Mouse (Mus musculus) layer of hippocampus, adult 8-10 months (tissue): ENCODE measurements around the gene Ankfy1. TPM values are rescaled to one million over a fixed set of nuclear protein-coding genes. Genes with fewer than 3 reads are reported as not detected.
A peak's percentile ranks its signal among the peaks of the same experiment; 100 is the strongest.
"Not testable (repeated sequence)": the region's sequence is repeated elsewhere in the genome, so short reads cannot be mapped to it uniquely, and the experiment has no call there.

Experiments used
- DNase-seq, 2 experiments: peaks; one replicate each; pipeline ENCODE4 v3.0.0; 2022; ENCODE audit warnings: low spot score in 2 of 2
- total RNA-seq, 4 experiments: library from RNA; stranded (reverse); gene quantifications; 2 replicates each; pipeline ENCODE4 v1.2.4; 2022

The Ankfy1 gene
- total RNA-seq, result 10 to 100 TPM; 35.8 to 46.2 (median 41.8) TPM

DNA sequence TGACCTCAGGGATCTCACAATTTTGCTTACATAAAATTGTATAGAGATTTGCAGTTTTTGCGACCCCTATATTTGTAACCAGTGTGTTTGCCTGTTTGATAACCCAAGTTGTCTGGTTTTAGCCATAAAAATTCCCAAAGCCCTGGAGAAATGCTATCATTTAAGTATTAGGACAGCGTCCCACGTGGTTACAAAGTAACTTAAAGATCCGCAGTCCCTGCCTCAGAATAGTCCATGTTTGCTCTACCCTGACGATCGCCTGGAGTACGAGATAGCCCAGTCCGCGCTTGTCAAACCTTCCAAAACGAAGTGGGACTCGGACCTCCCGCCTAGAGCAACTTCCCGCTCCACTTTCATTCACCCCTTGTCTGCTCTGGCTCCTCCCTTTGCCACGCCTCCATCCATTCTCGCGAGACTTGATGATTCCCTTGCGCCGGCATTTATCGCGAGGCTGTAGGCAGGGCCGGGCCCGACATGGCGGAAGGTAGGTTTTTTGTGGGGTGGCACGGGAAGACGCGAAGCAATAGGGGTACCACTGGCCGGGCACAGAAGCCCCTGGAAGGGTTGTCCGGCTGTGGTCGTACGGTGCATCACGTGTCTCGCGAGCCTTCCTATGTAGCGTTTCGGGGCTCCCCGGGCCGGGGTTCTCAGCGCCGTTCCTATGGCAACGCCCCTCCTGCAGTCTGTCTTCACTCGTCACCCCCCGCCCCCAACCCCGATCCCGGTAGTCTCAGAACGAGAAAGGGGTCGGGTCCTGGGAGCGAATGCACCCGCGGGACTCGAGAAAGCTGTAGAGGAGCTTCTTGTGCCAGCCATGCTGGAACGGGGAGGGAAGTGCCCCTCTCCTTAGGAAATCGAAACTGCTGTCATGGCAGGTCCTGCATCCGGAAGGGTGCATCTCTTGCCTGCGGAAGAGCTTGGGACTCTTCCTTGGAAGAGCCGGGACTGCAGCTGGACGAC is at the start of gene Ankfy1:
Gene Ankfy1 (plus strand): TSS at position 456 of the 960 bp plus-strand sequence.
- peak; percentile 93 to 94 for DNase-seq

DNA sequence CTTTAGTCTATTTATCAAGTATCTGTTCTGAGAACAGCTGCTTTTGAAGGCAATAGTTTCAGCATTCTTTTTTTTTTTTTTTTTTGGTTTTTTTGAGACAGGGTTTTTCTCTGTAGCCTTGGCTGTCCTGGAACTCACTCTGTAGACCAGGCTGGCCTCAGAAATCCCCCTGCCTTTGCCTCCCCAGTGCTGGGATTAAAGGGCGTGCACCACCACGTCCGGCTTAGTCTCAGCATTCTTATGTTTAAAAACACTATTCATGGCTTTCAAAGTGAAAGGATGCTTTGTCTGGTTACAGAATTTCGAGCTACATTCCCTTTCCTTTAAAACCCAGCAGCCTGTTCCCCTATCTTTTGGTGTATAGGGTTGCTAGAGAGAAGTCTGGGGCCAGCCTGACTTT is 47.1 kb upstream of the Ankfy1 start:
- no peak for DNase-seq

- no peak for DNase-seq
These were observed 44.4 kb upstream of the Ankfy1 start for GRCm38 (mm10) chr11:72645386-72645785.

DNA sequence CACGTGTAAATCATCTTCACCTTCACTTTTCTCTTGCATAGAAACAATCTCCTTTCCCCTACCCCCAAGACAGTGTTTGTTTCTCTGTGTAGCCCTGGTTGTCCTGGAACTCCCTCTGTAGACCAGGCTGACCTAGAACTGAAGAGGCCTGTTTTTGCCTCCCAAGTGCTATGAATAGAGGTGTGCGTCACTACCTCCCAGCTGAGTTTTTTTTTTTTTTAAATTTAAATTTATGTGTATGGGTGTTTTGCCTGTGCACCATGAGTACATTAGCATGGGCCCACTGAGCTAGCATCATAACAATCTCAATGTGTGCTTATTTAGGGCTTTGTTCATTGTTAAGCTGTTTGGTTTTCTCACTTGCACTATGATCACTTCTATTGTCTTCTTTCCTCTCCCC is 39.5 kb upstream of the Ankfy1 start:
- no peak for DNase-seq

DNA sequence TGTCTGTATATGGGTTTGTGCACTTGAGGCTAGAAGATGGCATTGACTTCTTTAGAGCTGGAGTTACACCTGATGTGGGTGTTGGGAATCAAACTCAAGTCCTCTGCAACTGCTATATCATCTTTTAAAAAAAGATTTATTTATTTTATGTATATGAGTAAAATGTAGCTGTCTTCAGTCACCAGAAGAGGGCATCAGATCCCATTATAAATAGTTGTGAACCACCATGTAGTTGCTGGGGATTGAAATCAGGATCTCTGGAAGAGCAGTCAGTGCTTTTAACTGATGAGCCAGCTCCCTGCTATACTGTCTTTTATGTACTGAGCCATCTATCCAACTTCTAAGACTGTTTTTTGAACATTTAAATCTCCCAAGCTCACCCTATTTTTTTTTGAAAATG is 29.9 kb upstream of the Ankfy1 start:
- no peak for DNase-seq

DNA sequence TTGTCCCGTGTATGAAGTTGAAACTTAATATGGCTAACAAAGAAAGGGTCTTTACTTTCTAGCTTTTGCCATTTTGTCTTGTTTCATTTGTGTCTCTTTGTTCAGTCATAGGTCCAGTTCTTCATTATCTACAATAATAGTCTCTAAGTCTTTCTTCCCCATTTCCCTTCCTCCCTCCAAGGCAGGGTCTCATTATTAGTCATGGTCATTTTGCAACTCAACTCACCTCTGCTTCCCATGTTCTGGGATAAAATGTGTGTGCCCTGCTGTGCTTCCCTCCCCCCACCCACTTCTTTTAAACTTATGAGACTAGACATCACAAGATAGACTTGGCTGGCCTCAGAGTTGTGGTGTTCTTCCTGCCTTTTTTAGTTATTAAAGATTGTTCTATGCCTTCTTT is 29.4 kb upstream of the Ankfy1 start:
- no peak for DNase-seq

DNA sequence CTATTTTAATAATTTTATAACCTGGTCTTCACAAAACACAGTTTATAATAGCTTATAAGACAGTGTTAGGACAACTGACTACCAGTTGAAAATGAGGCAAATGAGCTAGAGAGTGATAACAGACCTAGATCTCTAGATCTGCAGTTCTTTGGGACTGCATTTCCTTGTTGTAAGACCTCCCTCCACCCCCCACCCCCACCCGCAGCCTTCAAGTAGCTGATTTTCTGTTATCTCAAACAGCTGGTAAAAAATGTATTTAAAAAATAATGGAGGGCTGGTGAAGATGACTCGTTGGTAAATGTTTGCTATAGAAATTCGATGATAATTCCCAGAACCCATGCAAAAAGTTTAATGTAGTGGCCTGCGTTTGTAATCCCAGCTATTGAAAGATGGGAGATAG is 25.2 kb upstream of the Ankfy1 start:
- DNase-seq, result no peak

GRCm38 (mm10) chr11:72670634-72671033 is 19.2 kb upstream of the Ankfy1 start:
- DNase-seq, result no peak

DNA sequence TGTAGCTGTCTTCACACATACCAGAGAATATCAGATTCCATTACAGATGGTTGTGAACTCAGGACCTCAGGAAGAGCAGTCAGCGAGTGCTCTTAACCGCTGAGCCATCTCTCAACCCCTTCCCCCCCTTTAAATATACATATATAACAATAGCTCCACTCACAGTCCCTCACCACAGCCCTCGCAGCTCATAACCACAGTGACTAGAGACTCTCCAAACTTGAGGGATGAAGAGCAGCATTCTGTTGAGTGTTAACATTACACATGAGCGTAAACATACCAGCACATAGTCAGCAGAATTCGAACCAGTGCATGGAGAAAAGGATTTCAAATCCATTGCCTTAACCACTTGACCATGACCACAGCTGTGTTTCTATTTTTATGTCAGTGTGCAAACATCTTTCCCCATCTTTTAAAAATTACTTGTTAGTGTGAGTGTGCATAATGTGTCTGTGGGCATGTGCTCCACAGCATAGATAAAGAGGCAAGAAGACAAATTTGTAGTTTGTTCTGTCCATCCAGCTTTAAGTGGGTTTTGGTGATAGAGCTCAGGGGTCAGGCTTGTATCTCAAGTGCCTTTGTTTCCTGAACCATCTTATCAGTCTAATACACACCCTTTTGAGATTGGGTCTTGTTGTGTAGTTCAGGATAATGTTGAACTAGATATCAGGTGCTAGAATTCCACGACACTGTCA is 18.4 kb upstream of the Ankfy1 start:
- DNase-seq, result no peak

- no peak for DNase-seq
These were observed 17.4 kb upstream of the Ankfy1 start for GRCm38 (mm10) chr11:72672438-72672837.

DNA sequence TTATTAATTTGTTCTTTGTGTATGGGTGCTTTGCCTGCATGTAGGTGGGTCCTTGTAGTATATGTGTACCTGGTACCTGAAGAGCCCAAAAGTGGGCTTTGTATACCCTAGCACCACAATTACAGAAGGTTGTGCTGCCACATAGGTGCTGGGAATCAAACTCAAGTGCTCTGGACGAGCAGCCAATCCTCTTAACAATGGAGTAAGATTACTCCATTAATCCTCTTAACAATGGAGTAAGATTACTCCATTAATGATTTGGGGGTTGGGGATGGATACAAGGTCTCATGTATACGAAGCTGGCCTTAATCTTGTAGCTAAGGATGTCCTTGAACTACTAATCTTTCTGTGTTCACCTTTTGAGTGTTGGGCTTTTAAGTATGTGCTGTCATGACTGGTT is 14.5 kb upstream of the Ankfy1 start:
- DNase-seq, result no peak

DNA sequence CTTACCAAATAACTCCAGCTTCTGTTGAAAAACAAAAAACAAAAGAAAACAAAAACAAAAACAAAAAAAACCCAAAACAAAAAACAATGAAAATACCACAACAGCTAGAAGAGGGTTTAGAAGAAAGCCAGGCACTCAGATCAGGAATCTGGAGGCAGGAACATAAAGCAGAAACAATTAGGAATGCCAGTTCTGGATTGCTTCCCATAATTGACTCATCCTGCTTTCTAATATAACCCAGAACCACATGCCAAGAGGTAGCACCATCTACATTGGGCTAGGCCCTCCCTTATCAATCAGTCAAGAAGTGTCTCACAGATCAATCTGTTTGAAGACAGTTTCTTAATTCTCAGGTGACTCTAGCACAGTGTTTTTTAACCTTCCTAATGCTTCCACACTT is 9.1 kb upstream of the Ankfy1 start:
- DNase-seq, result no peak

- DNase-seq, result no peak
These were observed 6.4 kb upstream of the Ankfy1 start for GRCm38 (mm10) chr11:72683402-72683801.

- DNase-seq, result no peak
These were observed 3.1 kb upstream of the Ankfy1 start for GRCm38 (mm10) chr11:72686697-72687096.

- no peak for DNase-seq
These were observed 1.6 kb upstream of the Ankfy1 start for GRCm38 (mm10) chr11:72688242-72688641.

GRCm38 (mm10) chr11:72689115-72689514 is 691 bp upstream of the Ankfy1 start:
- DNase-seq, result no peak

DNA sequence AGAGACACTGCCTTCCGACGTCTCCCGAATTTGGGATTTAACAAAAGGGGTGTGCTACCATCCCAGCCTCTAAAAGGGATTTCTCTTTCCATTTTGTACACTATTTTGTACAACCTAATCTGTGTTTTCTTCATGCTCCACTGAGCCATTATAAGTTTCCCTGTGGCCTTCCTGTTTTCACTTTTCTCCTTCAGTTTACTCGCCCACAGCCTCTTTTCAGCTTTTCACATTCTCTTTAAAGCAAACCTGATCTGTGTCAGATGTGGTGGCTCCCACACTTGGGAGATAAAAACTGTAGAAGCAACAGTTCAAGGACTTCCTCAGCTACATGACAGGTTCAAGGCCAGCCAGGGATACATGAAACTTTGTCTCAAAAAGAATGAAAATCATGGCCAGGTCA is 2.5 kb downstream of the Ankfy1 start:
- DNase-seq, result no peak

- DNase-seq, result no peak
These were observed 5.2 kb downstream of the Ankfy1 start for GRCm38 (mm10) chr11:72695025-72695424.

DNA sequence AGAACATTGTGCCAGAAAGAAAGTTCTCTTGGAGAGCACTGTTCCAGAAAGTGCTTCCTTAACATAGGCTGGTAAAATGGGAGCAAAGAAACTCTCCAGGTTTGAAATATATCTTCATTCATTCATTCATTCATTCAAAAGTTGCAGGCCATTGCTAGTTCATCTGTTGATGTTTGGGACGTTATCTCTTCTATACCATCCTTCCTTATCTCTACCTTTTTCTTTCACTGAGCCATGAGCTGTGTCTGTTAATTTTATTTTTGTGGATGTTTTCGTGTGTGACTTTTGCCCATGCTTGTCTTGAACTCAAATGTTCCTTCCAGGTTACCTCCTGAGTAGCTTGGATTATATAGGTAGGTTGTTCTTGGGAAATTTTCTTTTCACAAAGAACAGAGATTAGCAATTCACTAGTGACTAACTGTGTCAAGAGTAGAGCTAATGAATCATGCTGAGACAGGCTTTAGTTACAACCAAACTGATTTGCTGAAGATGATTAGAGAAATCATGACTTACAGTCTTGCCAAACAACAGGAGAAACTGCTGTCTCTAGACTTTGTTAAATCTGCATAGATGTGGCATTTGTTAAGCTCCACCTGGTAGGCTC is 6.7 kb downstream of the Ankfy1 start:
- no peak for DNase-seq

- no peak for DNase-seq
These were observed 7.5 kb downstream of the Ankfy1 start for GRCm38 (mm10) chr11:72697323-72697722.

DNA sequence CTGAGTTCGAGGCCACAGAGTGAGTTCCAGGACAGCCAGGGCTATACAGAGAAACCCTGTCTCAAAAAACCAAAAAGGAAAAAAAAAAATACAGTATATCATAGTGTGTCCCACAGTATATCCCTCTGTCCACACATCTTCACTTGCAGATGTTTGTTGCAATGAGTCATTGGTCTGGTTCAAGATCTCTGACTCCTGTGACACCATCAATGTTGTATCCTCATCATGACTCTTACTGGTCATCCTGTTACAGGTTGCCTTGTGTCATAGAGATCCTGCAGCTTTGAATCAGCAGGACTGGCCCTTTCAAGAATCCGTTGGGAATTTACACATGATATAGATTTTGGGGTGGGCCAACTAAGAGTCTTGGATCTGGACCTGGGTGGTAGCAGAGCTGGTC is 15.3 kb downstream of the Ankfy1 start:
- DNase-seq, result not testable (repeated sequence)

- DNase-seq, result peak; percentile 23 to 48
These were observed 22.9 kb downstream of the Ankfy1 start for GRCm38 (mm10) chr11:72712721-72713120.
